Mouse (Mus musculus) CH12.LX (cell line): Measurements from ENCODE around the gene Foxo6. TPM values are rescaled to one million over a fixed set of nuclear protein-coding genes. Genes with fewer than 3 reads are reported as not detected.

Source experiments
- DNase-seq: peaks from one replicate; pipeline ENCODE4 v3.0.0-alpha.2; 2013; ENCODE audit errors: extremely low read depth
- H3K27ac ChIP-seq: 2 replicates; pipeline ENCODE4 v1.5.1; 2012; ENCODE audit warnings: low read depth, mild to moderate bottlenecking, control low read depth, moderate library complexity; ENCODE audit not compliant: insufficient read depth
- H3K27me3 ChIP-seq: replicated peaks from 2 replicates; pipeline ENCODE3; 2012; ENCODE audit warnings: inconsistent platforms
- H3K36me3 ChIP-seq, 2 experiments: replicated peaks in 1 of 2; 2 replicates each; pipeline versions ENCODE3 to v1.6.1; 2012; ENCODE audit warnings: inconsistent platforms in 1 of 2, low read length in 1 of 2, mild to moderate bottlenecking in 1 of 2, mixed read lengths in 1 of 2, moderate library complexity in 1 of 2; ENCODE audit not compliant: control insufficient read depth in 1 of 2, insufficient read depth in 1 of 2
- H3K4me1 ChIP-seq, 2 experiments: 2 replicates each; pipeline ENCODE4 v1.6.1; 2012; ENCODE audit warnings: inconsistent platforms in 1 of 2, moderate library complexity in 1 of 2; ENCODE audit not compliant: insufficient read depth in 2 of 2, control insufficient read depth in 1 of 2
- H3K4me2 ChIP-seq: 2 replicates; pipeline ENCODE4 v1.6.1; 2012; ENCODE audit warnings: low read depth, mild to moderate bottlenecking, control low read depth; ENCODE audit not compliant: poor library complexity, insufficient read depth, severe bottlenecking
- H3K4me3 ChIP-seq, 3 experiments: fragments of 150-350 bp in 1 of 3; sonication (generic) in 1 of 3; replicated peaks in 1 of 3; 2 replicates each; pipeline versions ENCODE3 to v1.5.1; 2011 to 2012; ENCODE audit warnings: low read depth in 2 of 3, low read length in 2 of 3, mild to moderate bottlenecking in 2 of 3, moderate library complexity in 2 of 3, control low read depth in 1 of 3, improper control_type of control experiment in 1 of 3, inconsistent platforms in 1 of 3, mixed read lengths in 1 of 3; ENCODE audit not compliant: poor library complexity in 1 of 3
- H3K79me2 ChIP-seq: replicated peaks from 2 replicates; pipeline ENCODE4 v1.6.1; 2012; ENCODE audit warnings: mild to moderate bottlenecking, moderate library complexity; ENCODE audit not compliant: control insufficient read depth, poor library complexity, insufficient read depth, severe bottlenecking; ENCODE audit errors: extremely low read depth
- H3K9ac ChIP-seq: 2 replicates; pipeline ENCODE4 v1.6.1; 2012; ENCODE audit warnings: low read depth, mild to moderate bottlenecking, control low read depth, moderate library complexity; ENCODE audit not compliant: insufficient read depth
- H3K9me3 ChIP-seq: replicated peaks from 2 replicates; pipeline ENCODE3; 2012; ENCODE audit warnings: low read length, inconsistent platforms, mixed read lengths
- CHD1 ChIP-seq: IDR thresholded peaks from 2 replicates; pipeline ENCODE4 v1.6.1; 2012; ENCODE audit warnings: low read depth, low read length, improper control_type of control experiment, inconsistent platforms
- CTCF ChIP-seq, 2 experiments: IDR thresholded peaks in 1 of 2; conservative IDR thresholded peaks in 1 of 2; 2 replicates each; pipeline ENCODE4 v1.5.1; 2011 to 2012; ENCODE audit warnings: low read depth in 2 of 2, low read length in 2 of 2, improper control_type of control experiment in 1 of 2, inconsistent platforms in 1 of 2, mild to moderate bottlenecking in 1 of 2, moderate library complexity in 1 of 2
- ETS1 ChIP-seq: conservative IDR thresholded peaks from 2 replicates; pipeline ENCODE4 v1.6.1; 2012; ENCODE audit warnings: low read depth, mild to moderate bottlenecking, inconsistent platforms, low read length, improper control_type of control experiment, moderate library complexity
- GABPA ChIP-seq: IDR thresholded peaks from 2 replicates; pipeline ENCODE4 v1.6.1; 2012; ENCODE audit warnings: low read depth, low read length, improper control_type of control experiment, inconsistent platforms; ENCODE audit not compliant: insufficient replicate concordance
- HCFC1 ChIP-seq: IDR thresholded peaks from 2 replicates; pipeline ENCODE4 v1.6.1; 2012; ENCODE audit warnings: low read depth, mild to moderate bottlenecking, inconsistent platforms, low read length, improper control_type of control experiment
- IRF4 ChIP-seq: IDR thresholded peaks from 2 replicates; pipeline ENCODE4 v1.6.1; 2014; ENCODE audit warnings: low read depth, mild to moderate bottlenecking, inconsistent platforms, low read length, improper control_type of control experiment
- JUN ChIP-seq: IDR thresholded peaks from 2 replicates; pipeline ENCODE4 v1.6.1; 2011; ENCODE audit warnings: low read depth, mild to moderate bottlenecking, low read length, improper control_type of control experiment, moderate library complexity; ENCODE audit not compliant: insufficient read depth
- KAT2A ChIP-seq: IDR thresholded peaks from 2 replicates; pipeline ENCODE4 v1.6.1; 2012; ENCODE audit warnings: low read length, improper control_type of control experiment, inconsistent platforms; ENCODE audit not compliant: insufficient replicate concordance
- MAFK ChIP-seq: IDR thresholded peaks from 2 replicates; pipeline ENCODE4 v1.6.1; 2011; ENCODE audit warnings: low read length, improper control_type of control experiment; ENCODE audit not compliant: insufficient replicate concordance
- MXI1 ChIP-seq: IDR thresholded peaks from 2 replicates; pipeline ENCODE4 v1.6.1; 2011; ENCODE audit warnings: mild to moderate bottlenecking, low read depth, low read length, improper control_type of control experiment
- NELFE ChIP-seq: IDR thresholded peaks from 2 replicates; pipeline ENCODE4 v1.6.1; 2011; ENCODE audit warnings: low read depth, low read length, improper control_type of control experiment
- NRF1 ChIP-seq: IDR thresholded peaks from 2 replicates; pipeline ENCODE4 v1.6.1; 2014; ENCODE audit warnings: low read depth, mild to moderate bottlenecking, inconsistent platforms, low read length, improper control_type of control experiment, moderate library complexity
- PAX5 ChIP-seq: IDR thresholded peaks from 2 replicates; pipeline ENCODE4 v1.6.1; 2012; ENCODE audit warnings: low read length, inconsistent platforms, mixed read lengths
- POLR2A ChIP-seq: IDR thresholded peaks from 2 replicates; pipeline ENCODE4 v1.6.1; 2011; ENCODE audit warnings: low read depth, mild to moderate bottlenecking, improper control_type of control experiment, low read length
- RAD21 ChIP-seq: IDR thresholded peaks from 2 replicates; pipeline ENCODE4 v1.6.1; 2011; ENCODE audit warnings: low read depth, mild to moderate bottlenecking, low read length, improper control_type of control experiment, moderate library complexity
- RCOR1 ChIP-seq: conservative IDR thresholded peaks from 2 replicates; pipeline ENCODE4 v1.6.1; 2012; ENCODE audit warnings: low read depth, mild to moderate bottlenecking, inconsistent platforms, low read length, improper control_type of control experiment
- TBP ChIP-seq: conservative IDR thresholded peaks from 2 replicates; pipeline ENCODE4 v1.6.1; 2011; ENCODE audit warnings: low read depth, low read length, improper control_type of control experiment
- UBTF ChIP-seq: IDR thresholded peaks from 2 replicates; pipeline ENCODE4 v1.6.1; 2012; ENCODE audit warnings: low read depth, mild to moderate bottlenecking, inconsistent platforms, low read length, improper control_type of control experiment, moderate library complexity
- ZKSCAN1 ChIP-seq: IDR thresholded peaks from 2 replicates; pipeline ENCODE4 v1.6.1; 2012; ENCODE audit warnings: low read depth, inconsistent platforms, low read length, improper control_type of control experiment, borderline replicate concordance
- dilution Hi-C: fragments of 300-500 bp; cut with MboI; formaldehyde crosslinking; loops from 2 replicates; pipeline ENCODE4 v1.14.3; 2020; ENCODE audit warnings: low sequenced_read_pairs; ENCODE audit not compliant: extremely low pct_unique_long_range_greater_than_20kb, extremely low pct_ligation_motif_present
- in situ Hi-C: fragments of 300-500 bp; cut with MboI; formaldehyde crosslinking; loops from 3 replicates; pipeline ENCODE4 v1.14.3; 2019; ENCODE audit warnings: low sequenced_read_pairs, low pct_ligation_motif_present, low pct_unique_long_range_greater_than_20kb, mixed read lengths
- polyA plus RNA-seq: library from polyadenylated mRNA; unstranded; fragments of >175 nt; gene quantifications from 2 replicates; pipeline ENCODE4 v1.2.1, GENCODE M21; 2012; ENCODE audit warnings: low read depth; ENCODE audit not compliant: insufficient read length
- total RNA-seq, 2 experiments: library from RNA; depleted of rRNA; stranded (reverse); fragments of 300-350 nt in 1 of 2; fragments of >200 nt in 1 of 2; gene quantifications; 2 replicates each; pipeline ENCODE4 v1.2.3; 2012 to 2014

Gene Foxo6
- total and polyA plus RNA-seq, 3 experiments: not detected

- no peak for DNase-seq
- Histone ChIP-seq H3K4me1 (peaks cover 14 to 43% of the 10 kb centered on the region in 2 experiments), H3K36me3 (no peaks in the 10 kb centered on the region), H3K27ac (no peak overlapping the region), H3K4me3 (no peak overlapping the region), H3K9ac (no peak overlapping the region), H3K79me2 (no peaks in the 10 kb centered on the region), H3K9me3 (no peaks in the 10 kb centered on the region), H3K27me3 (peaks cover 93% of the 10 kb centered on the region), H3K4me2 (no peak overlapping the region)
- no peak for TF ChIP-seq RAD21
- no peak for TF ChIP-seq MXI1
- dilution Hi-C loops (no loop called here), in situ Hi-C loops (no loop called here)
Observed at GRCm38 (mm10) chr4:120285730-120286129, 1.4 kb downstream of the Foxo6 start.

DNA sequence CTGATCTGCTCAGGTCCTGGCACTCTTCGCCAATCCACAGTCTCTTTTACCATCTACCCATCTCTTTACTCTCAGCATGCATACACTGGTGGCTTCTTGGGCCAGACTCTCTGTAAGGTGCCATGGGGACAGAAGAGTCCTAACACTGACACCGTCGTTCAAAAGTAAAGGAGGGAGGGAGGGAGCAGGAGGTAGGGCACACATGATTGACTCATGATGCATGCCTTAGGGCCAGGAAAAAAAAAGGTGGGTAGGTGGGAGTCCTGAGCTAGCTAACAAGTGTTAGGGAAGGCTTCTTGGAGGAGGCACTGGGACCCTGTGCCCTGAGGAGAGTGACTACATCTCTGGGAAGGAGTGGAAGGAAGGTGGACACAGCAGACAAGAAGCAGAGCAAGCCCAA, 1.9 kb downstream of the Foxo6 start:
- H3K4me3 ChIP-seq: no peak overlapping the region
- no peak overlapping the region for H3K27ac ChIP-seq
- in situ Hi-C loops: no loop called here
- TF ChIP-seq NRF1 (no peak), RCOR1 (no peak)
- TF ChIP-seq, all 38 proteins: peak for 0
- H3K9me3 ChIP-seq: no peaks in the 10 kb centered on the region
- H3K4me2 ChIP-seq: no peak overlapping the region
- no peak overlapping the region for H3K9ac ChIP-seq
- no peaks in the 10 kb centered on the region for H3K36me3 ChIP-seq
- no peak for DNase-seq
- peaks cover 93% of the 10 kb centered on the region for H3K27me3 ChIP-seq
- dilution Hi-C loops: no loop called here
- no peaks in the 10 kb centered on the region for H3K79me2 ChIP-seq
- peaks cover 13 to 38% of the 10 kb centered on the region in 2 experiments for H3K4me1 ChIP-seq

DNA sequence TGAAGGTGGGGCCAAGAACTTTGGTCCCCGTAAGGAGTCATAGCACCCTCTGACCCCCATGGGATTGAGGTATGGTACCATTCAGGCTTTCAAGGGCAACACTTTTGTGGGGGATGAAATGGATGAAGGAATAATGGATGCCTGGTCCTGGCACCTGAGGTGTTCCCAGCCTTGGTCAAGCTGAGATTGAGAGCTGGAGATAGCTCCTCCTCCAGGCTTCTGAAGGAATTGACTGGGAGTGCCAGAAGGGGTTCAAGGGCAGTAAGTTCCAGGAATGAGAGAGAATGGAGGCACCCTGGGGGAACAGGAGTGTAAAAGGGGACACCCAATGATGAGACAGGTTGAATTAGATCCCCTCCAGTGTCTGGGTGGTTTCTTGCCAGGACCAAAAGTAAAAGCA, 3.0 kb downstream of the Foxo6 start:
- Histone ChIP-seq H3K27me3 (peaks cover 93% of the 10 kb centered on the region), H3K4me2 (no peak overlapping the region), H3K36me3 (no peaks in the 10 kb centered on the region), H3K27ac (no peak overlapping the region), H3K4me1 (peaks cover 12 to 38% of the 10 kb centered on the region in 2 experiments), H3K4me3 (no peak overlapping the region), H3K9me3 (no peaks in the 10 kb centered on the region), H3K79me2 (no peaks in the 10 kb centered on the region), H3K9ac (no peak overlapping the region)
- dilution Hi-C loops (no loop called here), in situ Hi-C loops (no loop called here)
- no peak for DNase-seq
- no peak for TF ChIP-seq TBP
- no peak for TF ChIP-seq UBTF
- no peak for TF ChIP-seq ZKSCAN1
- TF ChIP-seq RCOR1: no peak
- no peak for TF ChIP-seq CHD1
- no peak for TF ChIP-seq GABPA
- no peak for TF ChIP-seq HCFC1
- no peak for TF ChIP-seq POLR2A
- no peak for TF ChIP-seq RAD21
- no peak for TF ChIP-seq KAT2A
- no peak for TF ChIP-seq MAFK
- no peak for TF ChIP-seq JUN
- no peak for TF ChIP-seq PAX5
- no peak for TF ChIP-seq CTCF (conservative IDR thresholded peaks at IDR 0.05 in 1 of 2, IDR thresholded peaks at IDR 0.05 in 1 of 2; ENCODE audit: low read depth in 2 of 2, low read length in 2 of 2)
- no peak for TF ChIP-seq NELFE
- no peak for TF ChIP-seq IRF4
- TF ChIP-seq ETS1: no peak
